Mouse (Mus musculus) midbrain, postnatal 0 days (tissue): Measurements from ENCODE around the gene Atxn1l. TPM values are rescaled to one million over a fixed set of nuclear protein-coding genes. Genes with fewer than 3 reads are reported as not detected.
A peak's percentile ranks its signal among the peaks of the same experiment; 100 is the strongest.

Experiments used
- ATAC-seq: fragments of 200-750 bp; cut with Nextera tagmentation; 2 replicates; pipeline ENCODE4 v1.8.0; 2017; ENCODE audit warnings: moderate number of reproducible peaks, mild to moderate bottlenecking, moderate TSS enrichment, moderate library complexity; ENCODE audit not compliant: low FRiP score
- DNase-seq: peaks from one replicate; pipeline ENCODE4 v3.0.0-alpha.2; 2015; ENCODE audit warnings: low spot score
- H3K27ac ChIP-seq: fragments of 300-500 bp; sonication (generic); 2 replicates; pipeline ENCODE4 v1.5.1; 2014; ENCODE audit warnings: low read depth, mild to moderate bottlenecking, low read length, mixed read lengths
- H3K27me3 ChIP-seq: fragments of 300-500 bp; sonication (generic); 2 replicates; pipeline ENCODE4 v1.6.1; 2014; ENCODE audit warnings: low read length, control low read depth, mixed read lengths; ENCODE audit not compliant: insufficient read depth
- H3K36me3 ChIP-seq: fragments of 300-500 bp; sonication (generic); 2 replicates; pipeline ENCODE4 v1.6.1; 2014; ENCODE audit warnings: low read length, control low read depth, mixed read lengths; ENCODE audit not compliant: insufficient read depth
- H3K4me1 ChIP-seq: fragments of 300-500 bp; sonication (generic); 2 replicates; pipeline ENCODE4 v1.6.1; 2014; ENCODE audit warnings: mild to moderate bottlenecking, control low read depth, antibody characterized with exemption, low read length, mixed read lengths; ENCODE audit not compliant: insufficient read depth
- H3K4me2 ChIP-seq: fragments of 300-500 bp; sonication (generic); 2 replicates; pipeline ENCODE4 v1.6.1; 2014; ENCODE audit warnings: low read depth, mild to moderate bottlenecking, low read length, mixed read lengths; ENCODE audit not compliant: poor library complexity, severe bottlenecking
- H3K4me3 ChIP-seq: fragments of 300-500 bp; sonication (generic); 2 replicates; pipeline ENCODE4 v1.5.1; 2014; ENCODE audit warnings: low read depth, mild to moderate bottlenecking, low read length, moderate library complexity
- H3K9ac ChIP-seq: fragments of 300-500 bp; sonication (generic); replicated peaks from 2 replicates; pipeline ENCODE4 v1.6.1; 2014; ENCODE audit warnings: mild to moderate bottlenecking, low read length, moderate library complexity, mixed read lengths; ENCODE audit not compliant: poor library complexity, severe bottlenecking
- H3K9me3 ChIP-seq: fragments of 300-500 bp; sonication (generic); 2 replicates; pipeline ENCODE4 v1.6.1; 2016; ENCODE audit warnings: low read length, control low read depth
- CTCF ChIP-seq: IDR thresholded peaks from 2 replicates; pipeline ENCODE4 v1.5.1; 2016; ENCODE audit warnings: antibody characterized with exemption, mild to moderate bottlenecking
- WGBS: fragments of 180-500 bp; shearing (Covaris S2); extraction: QIAGEN DNeasy Blood & Tissue Kit; methylation state at CpG from one replicate; pipeline ENCODE4 v1.1.7; 2014; 5-methylcytosine and 5-hydroxymethylcytosine counted together
- polyA plus RNA-seq: library from polyadenylated mRNA; unstranded; fragments of >200 nt; fragmentation: Nextera tagmentation; extraction: Ambion mirVana; gene quantifications from 2 replicates; pipeline ENCODE4 v1.2.1, GENCODE M21; 2015
- total RNA-seq: library from RNA; depleted of rRNA; stranded (reverse); fragments of >200 nt; gene quantifications from 2 replicates; pipeline ENCODE4 v1.2.3, GENCODE M21; 2014

Gene Atxn1l
- total and polyA plus RNA-seq, 2 experiments from 2014 or later, result 3.9 to 12.4 TPM

GRCm38 (mm10) chr8:109704565-109705319, 32.8 kb downstream of the Atxn1l start:
- Histone ChIP-seq H3K27me3 (0 out of 2 replicates have a peak, but pooled peaks cover 2% of the 10 kb centered on the region), H3K4me1 (no peaks in the 10 kb centered on the region), H3K9me3 (no peaks in the 10 kb centered on the region), H3K9ac (peak overlapping the region; percentile 92), H3K27ac (no peak overlapping the region), H3K36me3 (peaks cover 16% of the 10 kb centered on the region), H3K4me3 (peak overlapping the region; percentile 81), H3K4me2 (peak overlapping the region; percentile 78)
- no peak for TF ChIP-seq CTCF
- 13% methylated on average over 24 of the region's 24 CpGs for WGBS
- no peak for DNase-seq
- ATAC-seq, result no peak; the same call in 1 of the 2 replicates

DNA sequence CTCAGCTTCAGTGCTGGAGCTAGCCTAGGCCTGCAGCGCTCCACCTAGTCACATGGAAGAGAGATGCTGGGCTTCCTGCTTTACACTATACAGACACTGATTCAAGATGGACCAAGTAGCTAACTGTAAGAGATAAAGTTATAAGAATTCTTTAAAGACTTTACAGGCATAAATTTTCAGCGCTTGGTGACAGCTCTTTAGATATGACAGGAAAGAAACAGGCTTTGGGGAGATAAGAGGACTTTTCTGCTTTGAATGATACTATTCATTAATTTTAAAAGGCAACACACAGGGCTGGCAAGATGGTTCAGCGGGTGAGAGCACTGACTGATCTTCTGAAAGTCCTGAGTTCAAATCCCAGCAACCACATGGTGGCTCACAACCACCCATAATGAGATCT, 39.1 kb downstream of the Atxn1l start:
- Histone ChIP-seq H3K36me3 (no peaks in the 10 kb centered on the region), H3K9ac (no peak overlapping the region), H3K4me3 (no peak overlapping the region), H3K4me1 (peaks cover 6% of the 10 kb centered on the region), H3K27me3 (0 out of 2 replicates have a peak, but pooled peaks cover 2% of the 10 kb centered on the region), H3K27ac (no peak overlapping the region), H3K4me2 (no peak overlapping the region), H3K9me3 (no peaks in the 10 kb centered on the region)
- ATAC-seq, result no peak
- TF ChIP-seq CTCF, result no peak
- no peak for DNase-seq
- WGBS, result 84% methylated on average over 3 of the region's 3 CpGs

GRCm38 (mm10) chr8:109697754-109698153, 39.8 kb downstream of the Atxn1l start:
- Histone ChIP-seq H3K27ac (no peak overlapping the region), H3K4me2 (no peak overlapping the region), H3K9me3 (no peaks in the 10 kb centered on the region), H3K4me1 (peaks cover 6% of the 10 kb centered on the region), H3K27me3 (0 out of 2 replicates have a peak, but pooled peaks cover 2% of the 10 kb centered on the region), H3K36me3 (no peaks in the 10 kb centered on the region), H3K4me3 (no peak overlapping the region), H3K9ac (no peak overlapping the region)
- TF ChIP-seq CTCF, result no peak
- no peak for ATAC-seq
- DNase-seq, result no peak
- 73% methylated on average over 1 of the region's 1 CpGs for WGBS

GRCm38 (mm10) chr8:109694154-109694553, 43.4 kb downstream of the Atxn1l start:
- H3K4me2 ChIP-seq, result peak overlapping the region; percentile 64
- TF ChIP-seq CTCF, result no peak
- 68% methylated on average over 6 of the region's 6 CpGs for WGBS
- H3K4me1 ChIP-seq, result peaks cover 19% of the 10 kb centered on the region
- no peaks in the 10 kb centered on the region for H3K9me3 ChIP-seq
- no peak overlapping the region for H3K27ac ChIP-seq
- ATAC-seq (no peak), DNase-seq (no peak)
- no peak overlapping the region for H3K9ac ChIP-seq
- no peaks in the 10 kb centered on the region for H3K36me3 ChIP-seq
- no peaks in the 10 kb centered on the region for H3K27me3 ChIP-seq
- peak overlapping the region; percentile 88; the same call in 1 of the 2 replicates for H3K4me3 ChIP-seq

GRCm38 (mm10) chr8:109693146-109693900, 44.2 kb downstream of the Atxn1l start, which contains the start of gene Ist1:
Gene Ist1, minus strand, starts transcription at chr8:109693260.
- no peaks in the 10 kb centered on the region for H3K36me3 ChIP-seq
- under 1% methylated on average over 57 of the region's 57 CpGs for WGBS
- H3K27me3 ChIP-seq, result no peaks in the 10 kb centered on the region
- peak within 1 kb of the TSS; percentile 64 for H3K4me2 ChIP-seq
- DNase-seq, result peak; percentile 100
- peak within 1 kb of the TSS; percentile 88 for H3K4me3 ChIP-seq
- peak within 1 kb of the TSS; percentile 93 for H3K9ac ChIP-seq
- no peaks in the 10 kb centered on the region for H3K9me3 ChIP-seq
- ATAC-seq, result peak; percentile 99
- peaks cover 19% of the 10 kb centered on the region for H3K4me1 ChIP-seq
- peak within 1 kb of the TSS; percentile 81 for H3K27ac ChIP-seq
- no peak for TF ChIP-seq CTCF
